Mouse (Mus musculus) midbrain, embryonic 14.5 days (tissue): ENCODE results near the gene Il17ra. TPM values are rescaled to one million over a fixed set of nuclear protein-coding genes. Genes with fewer than 3 reads are reported as not detected.
A peak's percentile ranks its signal among the peaks of the same experiment; 100 is the strongest.

Experiments used
- ATAC-seq: fragments of 200-750 bp; cut with Nextera tagmentation; 2 replicates; pipeline ENCODE4 v1.8.0; 2017; ENCODE audit warnings: moderate number of reproducible peaks, moderate library complexity; ENCODE audit not compliant: low FRiP score, low TSS enrichment
- DNase-seq: peaks from one replicate; pipeline ENCODE4 v3.0.0-alpha.2; 2015
- H3K27ac ChIP-seq: fragments of 300-500 bp; sonication (generic); replicated peaks from 2 replicates; pipeline ENCODE4 v1.5.1; 2014; ENCODE audit warnings: mild to moderate bottlenecking, low read depth, low read length, moderate library complexity
- H3K27me3 ChIP-seq: fragments of 300-500 bp; sonication (generic); 2 replicates; pipeline ENCODE4 v1.6.1; 2014; ENCODE audit warnings: low read length, control low read depth, mixed read lengths; ENCODE audit not compliant: control insufficient read depth, insufficient read depth
- H3K36me3 ChIP-seq: fragments of 300-500 bp; sonication (generic); 2 replicates; pipeline ENCODE4 v1.6.1; 2014; ENCODE audit warnings: low read length, control low read depth; ENCODE audit not compliant: control insufficient read depth, insufficient read depth
- H3K4me1 ChIP-seq: fragments of 300-500 bp; sonication (generic); 2 replicates; pipeline ENCODE4 v1.6.1; 2014; ENCODE audit warnings: mild to moderate bottlenecking, antibody characterized with exemption, low read length, control low read depth; ENCODE audit not compliant: control insufficient read depth, insufficient read depth
- H3K4me2 ChIP-seq: fragments of 300-500 bp; sonication (generic); 2 replicates; pipeline ENCODE4 v1.6.1; 2014; ENCODE audit warnings: mild to moderate bottlenecking, low read length, moderate library complexity
- H3K4me3 ChIP-seq: fragments of 300-500 bp; sonication (generic); replicated peaks from 2 replicates; pipeline ENCODE4 v1.5.1; 2014; ENCODE audit warnings: low read depth, low read length
- H3K9ac ChIP-seq: fragments of 300-500 bp; sonication (generic); replicated peaks from 2 replicates; pipeline ENCODE4 v1.6.1; 2014; ENCODE audit warnings: mild to moderate bottlenecking, low read length, moderate library complexity
- H3K9me3 ChIP-seq: fragments of 300-500 bp; sonication (generic); 2 replicates; pipeline ENCODE4 v1.6.1; 2016; ENCODE audit warnings: low read length, control low read depth, mixed read lengths; ENCODE audit not compliant: control insufficient read depth
- WGBS: fragments of 180-500 bp; shearing (Covaris S2); extraction: QIAGEN DNeasy Blood & Tissue Kit; methylation state at CpG from one replicate; pipeline ENCODE4 v1.1.7; 2014; 5-methylcytosine and 5-hydroxymethylcytosine counted together
- polyA plus RNA-seq: library from polyadenylated mRNA; unstranded; fragments of >200 nt; fragmentation: Nextera tagmentation; extraction: Ambion mirVana; gene quantifications from 2 replicates; pipeline ENCODE4 v1.2.1, GENCODE M21; 2014

Gene Il17ra
- polyA plus RNA-seq, 1 experiment from 2014 or later = 2.8 TPM

DNA sequence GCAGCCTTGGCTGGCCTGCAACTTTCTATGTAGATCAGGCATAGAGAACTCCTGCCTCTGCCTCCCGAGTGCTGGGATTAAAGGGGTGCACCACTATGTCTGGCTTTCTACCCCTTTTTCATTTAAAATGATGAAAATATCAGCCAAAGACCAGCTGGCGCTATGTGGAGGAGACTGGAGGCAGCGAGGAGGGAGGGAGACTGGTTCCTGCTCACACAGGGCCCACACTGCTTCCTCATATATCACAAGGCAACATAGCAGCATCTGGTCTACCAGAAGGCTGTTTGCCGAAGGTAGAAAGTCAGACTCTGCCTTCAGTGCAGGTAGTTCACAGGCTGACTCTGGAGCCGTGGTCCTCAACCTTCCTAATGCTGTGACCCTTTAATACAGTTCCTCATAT is 17.3 kb downstream of the Il17ra start:
- DNase-seq (no peak), ATAC-seq (no peak)
- H3K9me3 ChIP-seq = no peaks in the 10 kb centered on the region
- no peaks in the 10 kb centered on the region for H3K4me1 ChIP-seq
- H3K36me3 ChIP-seq = no peaks in the 10 kb centered on the region
- no peak overlapping the region for H3K9ac ChIP-seq
- H3K4me3 ChIP-seq = no peak overlapping the region
- no peak overlapping the region for H3K4me2 ChIP-seq
- H3K27ac ChIP-seq = no peak overlapping the region
- no peaks in the 10 kb centered on the region for H3K27me3 ChIP-seq
- 90% methylated on average over 5 of the region's 5 CpGs for WGBS

DNA sequence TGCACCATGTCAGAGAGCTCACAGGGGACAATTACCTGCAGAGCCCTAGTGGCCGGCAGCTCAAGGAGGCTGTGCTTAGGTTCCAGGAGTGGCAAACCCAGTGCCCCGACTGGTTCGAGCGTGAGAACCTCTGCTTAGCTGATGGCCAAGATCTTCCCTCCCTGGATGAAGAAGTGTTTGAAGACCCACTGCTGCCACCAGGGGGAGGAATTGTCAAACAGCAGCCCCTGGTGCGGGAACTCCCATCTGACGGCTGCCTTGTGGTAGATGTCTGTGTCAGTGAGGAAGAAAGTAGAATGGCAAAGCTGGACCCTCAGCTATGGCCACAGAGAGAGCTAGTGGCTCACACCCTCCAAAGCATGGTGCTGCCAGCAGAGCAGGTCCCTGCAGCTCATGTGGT is 18.5 kb downstream of the Il17ra start:
- no peaks in the 10 kb centered on the region for H3K9me3 ChIP-seq
- H3K4me1 ChIP-seq = no peaks in the 10 kb centered on the region
- H3K4me3 ChIP-seq = no peak overlapping the region
- no peak overlapping the region for H3K4me2 ChIP-seq
- H3K27ac ChIP-seq = no peak overlapping the region
- no peak overlapping the region for H3K9ac ChIP-seq
- 91% methylated on average over 6 of the region's 6 CpGs for WGBS
- no peaks in the 10 kb centered on the region for H3K27me3 ChIP-seq
- ATAC-seq = no peak
- DNase-seq = no peak
- no peaks in the 10 kb centered on the region for H3K36me3 ChIP-seq

DNA sequence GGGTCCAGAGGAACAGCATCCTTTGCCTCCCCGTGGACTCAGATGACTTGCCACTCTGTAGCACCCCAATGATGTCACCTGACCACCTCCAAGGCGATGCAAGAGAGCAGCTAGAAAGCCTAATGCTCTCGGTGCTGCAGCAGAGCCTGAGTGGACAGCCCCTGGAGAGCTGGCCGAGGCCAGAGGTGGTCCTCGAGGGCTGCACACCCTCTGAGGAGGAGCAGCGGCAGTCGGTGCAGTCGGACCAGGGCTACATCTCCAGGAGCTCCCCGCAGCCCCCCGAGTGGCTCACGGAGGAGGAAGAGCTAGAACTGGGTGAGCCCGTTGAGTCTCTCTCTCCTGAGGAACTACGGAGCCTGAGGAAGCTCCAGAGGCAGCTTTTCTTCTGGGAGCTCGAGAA is 19.0 kb downstream of the Il17ra start:
- ATAC-seq = no peak
- H3K27ac ChIP-seq = no peak overlapping the region
- 92% methylated on average over 14 of the region's 14 CpGs for WGBS

DNA sequence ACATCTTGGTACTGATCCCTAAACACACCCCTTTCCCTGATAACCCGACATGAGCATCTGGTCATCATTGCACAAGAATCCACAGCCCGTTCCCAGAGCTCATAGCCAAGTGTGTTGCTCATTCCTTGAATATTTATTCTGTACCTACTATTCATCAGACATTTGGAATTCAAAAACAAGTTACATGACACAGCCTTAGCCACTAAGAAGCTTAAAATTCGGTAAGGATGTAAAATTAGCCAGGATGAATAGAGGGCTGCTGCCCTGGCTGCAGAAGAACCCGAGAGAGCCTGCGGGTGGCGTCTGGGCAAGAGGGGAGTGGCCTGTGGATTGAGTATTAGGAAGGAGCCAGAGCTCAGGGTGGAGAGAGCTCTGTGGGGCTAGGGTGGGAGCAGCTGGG is 19.7 kb downstream of the Il17ra start:
- ATAC-seq (no peak), DNase-seq (no peak)
- WGBS = 36% methylated on average over 6 of the region's 6 CpGs
- no peaks in the 10 kb centered on the region for H3K36me3 ChIP-seq
- H3K9ac ChIP-seq = no peak overlapping the region
- H3K4me1 ChIP-seq = no peaks in the 10 kb centered on the region
- H3K27ac ChIP-seq = no peak overlapping the region
- H3K4me3 ChIP-seq = no peak overlapping the region
- no peak overlapping the region for H3K4me2 ChIP-seq
- H3K27me3 ChIP-seq = no peaks in the 10 kb centered on the region
- H3K9me3 ChIP-seq = no peaks in the 10 kb centered on the region

More for the DNA sequence above, 19.0 kb downstream of the Il17ra start:
- no peak overlapping the region for H3K4me2 ChIP-seq
- H3K9ac ChIP-seq = no peak overlapping the region
- DNase-seq = no peak
- H3K27me3 ChIP-seq = no peaks in the 10 kb centered on the region
- no peaks in the 10 kb centered on the region for H3K9me3 ChIP-seq
- H3K4me3 ChIP-seq = no peak overlapping the region
- H3K4me1 ChIP-seq = no peaks in the 10 kb centered on the region
- H3K36me3 ChIP-seq = no peaks in the 10 kb centered on the region

DNA sequence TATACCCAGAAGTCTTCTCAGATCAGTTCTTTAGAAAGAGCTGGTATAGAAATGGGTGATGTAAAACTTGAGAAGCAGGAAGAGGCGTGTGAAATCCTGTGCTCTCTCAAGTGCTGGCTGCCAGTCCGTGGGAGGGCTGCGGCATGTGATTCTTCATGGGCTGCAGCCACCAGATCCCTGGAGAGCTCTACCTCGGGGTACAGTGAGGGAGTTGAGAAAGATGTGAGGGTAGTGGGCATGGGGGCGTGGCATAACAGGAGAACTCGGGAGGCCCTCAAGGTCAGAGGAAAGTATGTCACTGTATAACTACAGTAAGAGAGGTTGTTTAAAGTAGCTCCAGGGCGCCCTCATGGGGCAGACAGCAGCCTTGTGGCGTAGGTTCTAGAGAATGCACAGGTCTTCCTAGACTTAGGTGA is 20.2 kb downstream of the Il17ra start:
- DNase-seq (peak; percentile 66), ATAC-seq (no peak)
- WGBS = 41% methylated on average over 8 of the region's 8 CpGs
- no peak overlapping the region for H3K4me3 ChIP-seq
- no peaks in the 10 kb centered on the region for H3K9me3 ChIP-seq
- H3K4me1 ChIP-seq = no peaks in the 10 kb centered on the region
- H3K4me2 ChIP-seq = no peak overlapping the region
- no peak overlapping the region for H3K27ac ChIP-seq
- no peaks in the 10 kb centered on the region for H3K27me3 ChIP-seq
- no peak overlapping the region for H3K9ac ChIP-seq
- no peaks in the 10 kb centered on the region for H3K36me3 ChIP-seq

DNA sequence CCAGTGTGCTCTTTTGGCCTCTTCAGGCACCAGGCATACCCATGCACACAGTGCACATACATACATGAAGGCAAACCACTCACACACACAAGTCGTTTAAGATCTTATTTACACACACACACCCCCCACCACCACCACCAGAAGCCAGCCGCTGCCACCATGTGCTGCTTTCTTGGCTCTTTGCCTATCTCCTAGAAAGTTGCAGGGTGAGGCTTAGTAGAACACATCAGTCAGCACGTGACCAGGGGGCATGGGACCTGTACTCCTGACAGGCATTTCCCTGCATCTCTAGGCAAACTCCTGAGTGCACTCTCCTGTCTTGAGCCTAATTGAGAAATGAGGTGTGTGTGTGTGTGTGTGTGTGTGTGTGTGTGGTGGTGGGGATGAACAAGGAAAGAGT is 22.0 kb downstream of the Il17ra start:
- no peak for ATAC-seq
- no peak for DNase-seq
- Histone ChIP-seq H3K36me3 (no peaks in the 10 kb centered on the region), H3K9me3 (no peaks in the 10 kb centered on the region), H3K4me2 (no peak overlapping the region), H3K27ac (no peak overlapping the region), H3K4me1 (peaks cover 7% of the 10 kb centered on the region; the same call in 1 of the 2 replicates), H3K4me3 (no peak overlapping the region), H3K9ac (no peak overlapping the region), H3K27me3 (no peaks in the 10 kb centered on the region)
- 79% methylated on average over 3 of the region's 3 CpGs for WGBS

DNA sequence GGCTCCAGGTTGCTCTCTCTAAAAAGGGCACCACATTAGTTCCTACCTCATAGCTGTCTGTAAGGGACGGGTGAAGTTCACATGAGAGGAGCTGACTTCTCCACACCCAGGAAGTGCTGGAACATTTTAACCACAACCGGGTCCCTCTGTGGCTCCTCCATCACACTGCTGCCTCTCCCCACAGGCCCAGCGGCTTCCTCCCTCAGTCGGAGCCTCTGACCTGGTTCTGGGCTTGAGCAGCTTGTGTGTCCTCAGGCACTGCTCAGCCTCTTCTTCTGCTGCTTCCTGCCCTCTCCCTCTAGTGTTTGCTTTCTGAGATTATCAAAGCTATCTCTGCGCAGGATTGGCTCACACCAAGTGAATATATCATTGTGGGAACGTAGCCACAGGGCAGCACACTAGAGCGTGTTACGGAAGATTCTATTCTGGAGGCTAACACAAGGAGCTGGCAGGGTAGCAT is 23.0 kb downstream of the Il17ra start:
- H3K36me3 ChIP-seq = no peaks in the 10 kb centered on the region
- H3K4me1 ChIP-seq = peaks cover 17% of the 10 kb centered on the region
- no peak overlapping the region for H3K27ac ChIP-seq
- no peak for ATAC-seq
- no peak overlapping the region for H3K4me3 ChIP-seq
- WGBS = 66% methylated on average over 8 of the region's 8 CpGs
- no peaks in the 10 kb centered on the region for H3K27me3 ChIP-seq
- no peaks in the 10 kb centered on the region for H3K9me3 ChIP-seq
- DNase-seq = no peak
- H3K9ac ChIP-seq = no peak overlapping the region
- no peak overlapping the region for H3K4me2 ChIP-seq

DNA sequence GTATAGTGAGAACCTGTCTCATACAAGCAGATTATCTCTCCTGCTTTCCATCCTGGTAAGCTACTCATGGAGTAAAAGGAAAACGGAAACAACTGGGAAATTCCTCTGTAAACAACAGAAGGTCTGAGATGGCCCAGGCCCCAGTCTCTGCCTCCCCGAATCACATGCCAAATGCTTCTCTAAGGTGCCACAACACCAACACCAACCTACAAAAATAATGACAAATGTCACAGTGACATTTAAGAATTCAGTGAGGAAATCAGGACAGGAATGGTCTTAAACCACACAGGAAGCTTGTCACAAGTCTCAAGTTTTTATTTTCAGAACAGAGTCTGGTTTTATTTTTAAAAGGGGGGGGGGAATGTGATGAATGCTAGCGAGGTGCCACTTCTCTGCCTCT is 25.6 kb downstream of the Il17ra start:
- no peak overlapping the region for H3K27ac ChIP-seq
- H3K4me2 ChIP-seq = no peak overlapping the region
- H3K9ac ChIP-seq = no peak overlapping the region
- WGBS = 83% methylated on average over 3 of the region's 3 CpGs
- no peak overlapping the region for H3K4me3 ChIP-seq
- no peaks in the 10 kb centered on the region for H3K36me3 ChIP-seq
- H3K9me3 ChIP-seq = no peaks in the 10 kb centered on the region
- no peaks in the 10 kb centered on the region for H3K27me3 ChIP-seq
- no peak for ATAC-seq
- no peak for DNase-seq
- peaks cover 35% of the 10 kb centered on the region for H3K4me1 ChIP-seq

DNA sequence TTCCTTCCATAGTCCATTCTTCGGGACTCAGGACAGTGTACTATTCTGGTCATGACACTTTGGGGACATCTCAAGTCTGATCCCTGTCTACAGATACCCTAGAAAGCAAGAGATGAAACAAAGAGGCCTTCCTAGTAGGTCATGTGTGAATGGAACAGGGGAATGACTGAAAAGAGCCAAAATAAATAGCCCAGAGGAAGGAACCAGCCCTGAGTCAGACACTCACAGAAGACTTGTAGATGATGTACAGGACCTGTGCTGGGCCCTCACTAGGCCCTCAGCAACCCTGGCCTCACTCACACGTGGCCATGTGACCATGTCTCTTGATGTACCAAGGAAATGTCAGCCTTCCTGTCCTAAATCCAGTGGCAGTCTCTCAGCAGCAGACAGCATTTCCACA is 26.4 kb downstream of the Il17ra start:
- ATAC-seq = no peak
- no peaks in the 10 kb centered on the region for H3K27me3 ChIP-seq
- H3K9me3 ChIP-seq = no peaks in the 10 kb centered on the region
- H3K4me3 ChIP-seq = no peak overlapping the region
- H3K27ac ChIP-seq = no peak overlapping the region
- H3K4me1 ChIP-seq = peaks cover 35% of the 10 kb centered on the region
- 82% methylated on average over 2 of the region's 2 CpGs for WGBS
- no peaks in the 10 kb centered on the region for H3K36me3 ChIP-seq
- no peak for DNase-seq
- no peak overlapping the region for H3K4me2 ChIP-seq
- H3K9ac ChIP-seq = no peak overlapping the region
